Mouse (Mus musculus) heart, embryonic 16.5 days (tissue): ENCODE data around the gene Med23. TPM values are rescaled to one million over a fixed set of nuclear protein-coding genes. Genes with fewer than 3 reads are reported as not detected.

Experiments used
- ATAC-seq: fragments of 200-750 bp; cut with Nextera tagmentation; replicated peaks from 2 replicates; pipeline ENCODE4 v1.8.0; 2017; ENCODE audit warnings: moderate number of reproducible peaks; ENCODE audit not compliant: insufficient read depth, low FRiP score; ENCODE audit errors: extremely low read depth
- H3K27ac ChIP-seq: fragments of 300-500 bp; sonication (generic); 2 replicates; pipeline ENCODE4 v1.5.1; 2014; ENCODE audit warnings: mild to moderate bottlenecking, low read length, control low read depth, moderate library complexity
- H3K27me3 ChIP-seq: fragments of 300-500 bp; sonication (generic); 2 replicates; pipeline ENCODE4 v1.6.1; 2014; ENCODE audit warnings: low read length, mixed read lengths; ENCODE audit not compliant: control insufficient read depth, insufficient read depth
- H3K36me3 ChIP-seq: fragments of 300-500 bp; sonication (generic); 2 replicates; pipeline ENCODE4 v1.6.1; 2014; ENCODE audit not compliant: control insufficient read depth, insufficient read depth
- H3K4me1 ChIP-seq: fragments of 300-500 bp; sonication (generic); 2 replicates; pipeline ENCODE4 v1.6.1; 2014; ENCODE audit warnings: low read length, mixed read lengths; ENCODE audit not compliant: control insufficient read depth, insufficient read depth
- H3K4me2 ChIP-seq: fragments of 300-500 bp; sonication (generic); 2 replicates; pipeline ENCODE4 v1.6.1; 2014; ENCODE audit warnings: low read depth, mild to moderate bottlenecking, control low read depth, low read length
- H3K4me3 ChIP-seq: fragments of 300-500 bp; sonication (generic); 2 replicates; pipeline ENCODE4 v1.5.1; 2014; ENCODE audit warnings: mild to moderate bottlenecking, control low read depth, low read length
- H3K9ac ChIP-seq: fragments of 300-500 bp; sonication (generic); 2 replicates; pipeline ENCODE4 v1.6.1; 2014; ENCODE audit warnings: low read length, control low read depth
- H3K9me3 ChIP-seq: fragments of 300-500 bp; sonication (generic); replicated peaks from 2 replicates; pipeline ENCODE4 v1.6.1; 2016; ENCODE audit warnings: low read length; ENCODE audit not compliant: control insufficient read depth
- WGBS: fragments of 180-500 bp; shearing (Covaris S2); extraction: QIAGEN DNeasy Blood & Tissue Kit; methylation state at CpG from one replicate; pipeline ENCODE4 v1.1.7; 2014; 5-methylcytosine and 5-hydroxymethylcytosine counted together
- polyA plus RNA-seq: library from polyadenylated mRNA; unstranded; fragments of >200 nt; fragmentation: Nextera tagmentation; extraction: Ambion mirVana; gene quantifications from 2 replicates; pipeline ENCODE4 v1.2.1, GENCODE M21; 2015

Gene Med23
- polyA plus RNA-seq, 1 experiment from 2014 or later = 11.6 TPM

GRCm38 (mm10) chr10:24911199-24911598 is 41.4 kb downstream of the Med23 start:
- H3K9ac ChIP-seq = no peak overlapping the region
- peaks cover 53% of the 10 kb centered on the region for H3K36me3 ChIP-seq
- WGBS = 86% methylated on average over 8 of the region's 8 CpGs
- H3K4me1 ChIP-seq = no peaks in the 10 kb centered on the region
- H3K4me2 ChIP-seq = no peak overlapping the region
- no peak overlapping the region for H3K4me3 ChIP-seq
- H3K27ac ChIP-seq = no peak overlapping the region
- H3K9me3 ChIP-seq = no peaks in the 10 kb centered on the region
- H3K27me3 ChIP-seq = no peaks in the 10 kb centered on the region
- no peak for ATAC-seq

GRCm38 (mm10) chr10:24912576-24912975 is 42.8 kb downstream of the Med23 start:
- Histone ChIP-seq H3K9me3 (no peaks in the 10 kb centered on the region), H3K9ac (no peak overlapping the region), H3K36me3 (peaks cover 46% of the 10 kb centered on the region), H3K27ac (no peak overlapping the region), H3K4me3 (no peak overlapping the region), H3K4me2 (no peak overlapping the region), H3K4me1 (no peaks in the 10 kb centered on the region), H3K27me3 (no peaks in the 10 kb centered on the region)
- 92% methylated on average over 14 of the region's 14 CpGs for WGBS
- no peak for ATAC-seq

- Histone ChIP-seq H3K9me3 (no peaks in the 10 kb centered on the region), H3K4me3 (no peak overlapping the region), H3K9ac (no peak overlapping the region), H3K36me3 (peaks cover 22% of the 10 kb centered on the region), H3K27ac (no peak overlapping the region), H3K27me3 (no peaks in the 10 kb centered on the region), H3K4me1 (no peaks in the 10 kb centered on the region), H3K4me2 (no peak overlapping the region)
- WGBS = 86% methylated on average over 6 of the region's 6 CpGs
- ATAC-seq = no peak
Measured at GRCm38 (mm10) chr10:24915486-24915885, 45.7 kb downstream of the Med23 start.

- no peaks in the 10 kb centered on the region for H3K9me3 ChIP-seq
- H3K36me3 ChIP-seq = no peaks in the 10 kb centered on the region
- no peak overlapping the region for H3K4me2 ChIP-seq
- WGBS = 81% methylated on average over 4 of the region's 4 CpGs
- no peak for ATAC-seq
- H3K9ac ChIP-seq = no peak overlapping the region
- H3K4me1 ChIP-seq = peaks cover 4% of the 10 kb centered on the region
- no peaks in the 10 kb centered on the region for H3K27me3 ChIP-seq
- H3K4me3 ChIP-seq = no peak overlapping the region
- no peak overlapping the region for H3K27ac ChIP-seq
Measured at GRCm38 (mm10) chr10:24922977-24923376, 53.2 kb downstream of the Med23 start.

GRCm38 (mm10) chr10:24924296-24924695 is 54.5 kb downstream of the Med23 start:
- Histone ChIP-seq H3K4me3 (no peak overlapping the region), H3K27me3 (no peaks in the 10 kb centered on the region), H3K9me3 (no peaks in the 10 kb centered on the region), H3K27ac (no peak overlapping the region), H3K4me2 (no peak overlapping the region), H3K9ac (no peak overlapping the region), H3K4me1 (peaks cover 7% of the 10 kb centered on the region), H3K36me3 (no peaks in the 10 kb centered on the region)
- 63% methylated on average over 3 of the region's 3 CpGs for WGBS
- ATAC-seq = no peak

- no peak overlapping the region for H3K27ac ChIP-seq
- WGBS = 41% methylated on average over 10 of the region's 10 CpGs
- no peaks in the 10 kb centered on the region for H3K9me3 ChIP-seq
- H3K4me3 ChIP-seq = no peak overlapping the region
- no peaks in the 10 kb centered on the region for H3K27me3 ChIP-seq
- no peaks in the 10 kb centered on the region for H3K36me3 ChIP-seq
- H3K4me1 ChIP-seq = peaks cover 7% of the 10 kb centered on the region
- no peak for ATAC-seq
- H3K9ac ChIP-seq = no peak overlapping the region
- H3K4me2 ChIP-seq = no peak overlapping the region
Measured at GRCm38 (mm10) chr10:24926380-24926779, 56.6 kb downstream of the Med23 start.

GRCm38 (mm10) chr10:24926962-24927720 is 57.4 kb downstream of the Med23 start, which contains the start of gene Arg1:
Arg1 (minus strand) TSS chr10:24927484.
- Histone ChIP-seq H3K9me3 (no peaks in the 10 kb centered on the region), H3K4me1 (peaks cover 7% of the 10 kb centered on the region), H3K27ac (no peak within 1 kb of the TSS), H3K9ac (0 out of 2 replicates have a peak within 1 kb of the TSS, but pooled peaks have one; percentile 38), H3K4me3 (peak within 1 kb of the TSS; percentile 23; the same call in 1 of the 2 replicates), H3K36me3 (no peaks in the 10 kb centered on the region), H3K4me2 (peak within 1 kb of the TSS; percentile 58), H3K27me3 (no peaks in the 10 kb centered on the region)
- no peak for ATAC-seq
- 51% methylated on average over 14 of the region's 14 CpGs for WGBS

GRCm38 (mm10) chr10:24928072-24928471 is 58.3 kb downstream of the Med23 start:
- H3K4me3 ChIP-seq = peak overlapping the region; percentile 23; the same call in 1 of the 2 replicates
- H3K27ac ChIP-seq = no peak overlapping the region
- peaks cover 7% of the 10 kb centered on the region for H3K4me1 ChIP-seq
- ATAC-seq = no peak
- no peaks in the 10 kb centered on the region for H3K9me3 ChIP-seq
- WGBS = 7% methylated on average over 12 of the region's 12 CpGs
- H3K4me2 ChIP-seq = peak overlapping the region; percentile 58
- 0 out of 2 replicates have a peak overlapping the region, but pooled peaks have one; percentile 38 for H3K9ac ChIP-seq
- no peaks in the 10 kb centered on the region for H3K36me3 ChIP-seq
- H3K27me3 ChIP-seq = no peaks in the 10 kb centered on the region

GRCm38 (mm10) chr10:24930143-24930542 is 60.4 kb downstream of the Med23 start:
- Histone ChIP-seq H3K27ac (no peak overlapping the region), H3K4me2 (no peak overlapping the region), H3K36me3 (no peaks in the 10 kb centered on the region), H3K9ac (no peak overlapping the region), H3K27me3 (no peaks in the 10 kb centered on the region), H3K4me1 (peaks cover 7% of the 10 kb centered on the region), H3K4me3 (no peak overlapping the region), H3K9me3 (no peaks in the 10 kb centered on the region)
- ATAC-seq = no peak
- 72% methylated on average over 6 of the region's 6 CpGs for WGBS
